Mouse (Mus musculus) MEL (cell line): ENCODE data around the gene Calm3. TPM values are rescaled to one million over a fixed set of nuclear protein-coding genes. Genes with fewer than 3 reads are reported as not detected.

Source experiments
- DNase-seq: peaks from one replicate; pipeline ENCODE4 v3.0.0; 2011; ENCODE audit warnings: low read depth, low spot score
- H3K27ac ChIP-seq: 2 replicates; pipeline ENCODE4 v1.5.1; 2012; ENCODE audit warnings: low read depth, mild to moderate bottlenecking, control low read depth, low read length, moderate library complexity; ENCODE audit not compliant: control insufficient read depth
- H3K27me3 ChIP-seq, 2 experiments: fragments of 150-350 bp in 1 of 2; sonication (generic) in 1 of 2; 2 replicates each; pipeline ENCODE4 v1.6.1; 2012; ENCODE audit warnings: low read length in 2 of 2, mild to moderate bottlenecking in 2 of 2, improper control_type of control experiment in 1 of 2, moderate library complexity in 1 of 2; ENCODE audit not compliant: insufficient read depth in 2 of 2, control insufficient read depth in 1 of 2
- H3K36me3 ChIP-seq, 2 experiments: 2 replicates each; pipeline ENCODE4 v1.6.1; 2012 to 2014; ENCODE audit warnings: low read length in 2 of 2, improper control_type of control experiment in 1 of 2, inconsistent platforms in 1 of 2, mild to moderate bottlenecking in 1 of 2; ENCODE audit not compliant: insufficient read depth in 2 of 2, control insufficient read depth in 1 of 2
- H3K4me1 ChIP-seq, 2 experiments: fragments of 150-350 bp in 1 of 2; sonication (generic) in 1 of 2; 2 replicates each; pipeline ENCODE4 v1.6.1; 2012; ENCODE audit warnings: low read length in 2 of 2, improper control_type of control experiment in 1 of 2, mild to moderate bottlenecking in 1 of 2; ENCODE audit not compliant: insufficient read depth in 2 of 2, control insufficient read depth in 1 of 2
- H3K4me3 ChIP-seq, 2 experiments: fragments of 150-350 bp in 1 of 2; sonication (generic) in 1 of 2; 2 replicates each; pipeline ENCODE4 v1.5.1; 2012; ENCODE audit warnings: low read depth in 2 of 2, low read length in 2 of 2, mild to moderate bottlenecking in 2 of 2, moderate library complexity in 2 of 2, control low read depth in 1 of 2, improper control_type of control experiment in 1 of 2; ENCODE audit not compliant: control insufficient read depth in 1 of 2, insufficient read depth in 1 of 2
- H3K79me2 ChIP-seq: 2 replicates; pipeline ENCODE4 v1.6.1; 2012; ENCODE audit warnings: mild to moderate bottlenecking, low read length, moderate library complexity; ENCODE audit not compliant: control insufficient read depth, poor library complexity, insufficient read depth
- H3K9ac ChIP-seq: 2 replicates; pipeline ENCODE4 v1.6.1; 2012; ENCODE audit warnings: low read depth, mild to moderate bottlenecking, control low read depth, low read length, moderate library complexity; ENCODE audit not compliant: control insufficient read depth, poor library complexity, severe bottlenecking
- H3K9me3 ChIP-seq: fragments of 150-350 bp; sonication (generic); replicated peaks from 2 replicates; pipeline ENCODE4 v1.6.1; 2012; ENCODE audit warnings: mild to moderate bottlenecking, low read length, improper control_type of control experiment, moderate library complexity; ENCODE audit not compliant: insufficient read depth
- BHLHE40 ChIP-seq: IDR thresholded peaks from 2 replicates; pipeline ENCODE4 v1.6.1; 2012; ENCODE audit warnings: low read depth, mild to moderate bottlenecking, inconsistent platforms, low read length, improper control_type of control experiment, borderline replicate concordance
- CHD1 ChIP-seq: IDR thresholded peaks from 2 replicates; pipeline ENCODE4 v1.6.1; 2012; ENCODE audit warnings: low read depth, mild to moderate bottlenecking, inconsistent platforms, low read length, improper control_type of control experiment
- CHD2 ChIP-seq: IDR thresholded peaks from 2 replicates; pipeline ENCODE4 v1.6.1; 2011; ENCODE audit warnings: low read length, improper control_type of control experiment
- E2F4 ChIP-seq: IDR thresholded peaks from 2 replicates; pipeline ENCODE4 v1.6.1; 2011; ENCODE audit warnings: low read depth, low read length, improper control_type of control experiment, borderline replicate concordance
- ELF1 ChIP-seq: IDR thresholded peaks from 2 replicates; pipeline ENCODE4 v1.6.1; 2014; ENCODE audit warnings: low read depth, mild to moderate bottlenecking, inconsistent platforms, low read length, improper control_type of control experiment, moderate library complexity
- GATA1 ChIP-seq: IDR thresholded peaks from 2 replicates; pipeline ENCODE4 v1.6.1; 2011; ENCODE audit warnings: low read depth, low read length, improper control_type of control experiment
- KAT2A ChIP-seq: conservative IDR thresholded peaks from 2 replicates; pipeline ENCODE4 v1.6.1; 2012; ENCODE audit warnings: low read depth, low read length, improper control_type of control experiment, inconsistent platforms
- MAFK ChIP-seq: IDR thresholded peaks from 2 replicates; pipeline ENCODE4 v1.6.1; 2011; ENCODE audit warnings: low read depth, mild to moderate bottlenecking, low read length, improper control_type of control experiment, borderline replicate concordance
- MAZ ChIP-seq: IDR thresholded peaks from 2 replicates; pipeline ENCODE4 v1.6.1; 2012; ENCODE audit warnings: low read depth, mild to moderate bottlenecking, inconsistent platforms, low read length, improper control_type of control experiment
- MEF2A ChIP-seq: IDR thresholded peaks from 2 replicates; pipeline ENCODE4 v1.6.1; 2014; ENCODE audit warnings: low read depth, mild to moderate bottlenecking, inconsistent platforms, low read length, improper control_type of control experiment; ENCODE audit not compliant: poor library complexity, insufficient replicate concordance, severe bottlenecking; ENCODE audit errors: extremely low read depth
- MYB ChIP-seq: IDR thresholded peaks from 2 replicates; pipeline ENCODE4 v1.6.1; 2011; ENCODE audit warnings: mild to moderate bottlenecking, low read depth, low read length, improper control_type of control experiment
- NRF1 ChIP-seq: IDR thresholded peaks from 2 replicates; pipeline ENCODE4 v1.6.1; 2014; ENCODE audit warnings: low read depth, mild to moderate bottlenecking, inconsistent platforms, low read length, improper control_type of control experiment, moderate library complexity; ENCODE audit not compliant: poor library complexity, insufficient read depth, severe bottlenecking
- POLR2AphosphoS5 ChIP-seq: IDR thresholded peaks from 2 replicates; pipeline ENCODE4 v1.6.1; 2012; ENCODE audit warnings: low read depth, borderline replicate concordance, mild to moderate bottlenecking, inconsistent platforms, low read length, moderate library complexity, mixed read lengths
- RCOR1 ChIP-seq: IDR thresholded peaks from 2 replicates; pipeline ENCODE4 v1.6.1; 2012; ENCODE audit warnings: low read depth, mild to moderate bottlenecking, inconsistent platforms, low read length, improper control_type of control experiment
- SMC3 ChIP-seq: IDR thresholded peaks from 2 replicates; pipeline ENCODE4 v1.6.1; 2011; ENCODE audit warnings: low read depth, low read length, improper control_type of control experiment
- TAL1 ChIP-seq: IDR thresholded peaks from 2 replicates; pipeline ENCODE4 v1.6.1; 2012; ENCODE audit warnings: mild to moderate bottlenecking, inconsistent platforms, low read length, moderate library complexity, mixed read lengths
- UBTF ChIP-seq: IDR thresholded peaks from 2 replicates; pipeline ENCODE4 v1.6.1; 2012; ENCODE audit warnings: low read depth, mild to moderate bottlenecking, inconsistent platforms, low read length, improper control_type of control experiment, moderate library complexity, borderline replicate concordance; ENCODE audit not compliant: insufficient read depth
- USF1 ChIP-seq: IDR thresholded peaks from 2 replicates; pipeline ENCODE4 v1.6.1; 2014; ENCODE audit warnings: low read depth, mild to moderate bottlenecking, inconsistent platforms, low read length, improper control_type of control experiment, moderate library complexity
- ZKSCAN1 ChIP-seq: IDR thresholded peaks from 2 replicates; pipeline ENCODE4 v1.6.1; 2012; ENCODE audit warnings: low read depth, mild to moderate bottlenecking, inconsistent platforms, low read length, improper control_type of control experiment, moderate library complexity
- ZMIZ1 ChIP-seq: IDR thresholded peaks from 2 replicates; pipeline ENCODE4 v1.6.1; 2012; ENCODE audit warnings: low read depth, mild to moderate bottlenecking, inconsistent platforms, low read length, improper control_type of control experiment, moderate library complexity
- ZNF384 ChIP-seq: IDR thresholded peaks from 2 replicates; pipeline ENCODE4 v1.6.1; 2012; ENCODE audit warnings: low read depth, mild to moderate bottlenecking, inconsistent platforms, low read length, improper control_type of control experiment
- polyA plus RNA-seq, 2 experiments: library from polyadenylated mRNA; stranded (reverse) in 1 of 2; unstranded in 1 of 2; fragments of >175 nt in 1 of 2; fragments of >200 nt in 1 of 2; gene quantifications; 2 replicates each; pipeline versions ENCODE4 v1.2.1 to v1.2.4; 2012; ENCODE audit warnings: low replicate concordance in 2 of 2, low read depth in 1 of 2; ENCODE audit not compliant: insufficient read length in 2 of 2, insufficient read depth in 1 of 2, missing spikeins in 1 of 2
- total RNA-seq: library from RNA; depleted of rRNA; stranded (reverse); fragments of 300-350 nt; gene quantifications from 2 replicates; pipeline ENCODE4 v1.2.3, GENCODE M21; 2012

The Calm3 gene
- total and polyA plus RNA-seq, 3 experiments: 482 to 1,030 (median 515) TPM

DNA sequence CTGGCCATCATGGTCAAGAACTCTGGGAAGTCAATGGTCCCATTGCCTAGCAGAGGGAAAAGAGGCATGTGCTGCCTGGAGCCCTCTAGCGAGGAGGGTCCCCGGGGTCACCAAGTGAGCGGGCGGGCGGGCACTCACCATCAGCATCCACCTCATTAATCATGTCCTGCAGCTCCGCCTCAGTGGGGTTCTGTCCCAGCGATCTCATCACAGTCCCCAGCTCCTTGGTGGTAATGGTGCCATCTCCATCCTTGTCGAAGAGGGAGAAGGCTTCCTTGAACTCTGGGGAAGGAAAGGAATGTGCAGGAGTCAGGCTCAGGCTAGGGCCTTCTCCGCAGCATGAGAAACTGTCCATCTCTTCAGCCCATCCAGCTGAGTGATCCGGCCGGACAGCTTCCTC lies 6.5 kb downstream of the Calm3 start:
- DNase-seq: no peak
- no peak for TF ChIP-seq ZNF384
- no peak for TF ChIP-seq ZMIZ1
- no peak for TF ChIP-seq BHLHE40
- TF ChIP-seq SMC3: no peak
- TF ChIP-seq UBTF: no peak
- no peak for TF ChIP-seq CHD2
- TF ChIP-seq NRF1: no peak
- TF ChIP-seq TAL1: no peak
- TF ChIP-seq MAFK: no peak
- TF ChIP-seq ZKSCAN1: no peak
- TF ChIP-seq POLR2AphosphoS5: no peak
- no peak for TF ChIP-seq KAT2A
- TF ChIP-seq MEF2A: no peak
- H3K27ac ChIP-seq: no peak overlapping the region
- no peak overlapping the region for H3K4me3 ChIP-seq
- no peaks in the 10 kb centered on the region for H3K9me3 ChIP-seq
- H3K4me1 ChIP-seq: peaks cover 0 to 17% of the 10 kb centered on the region in 2 experiments; a peak in 3 of 4 replicates
- peaks cover 30% of the 10 kb centered on the region for H3K79me2 ChIP-seq
- no peak overlapping the region for H3K9ac ChIP-seq
- peaks cover 0 to 10% of the 10 kb centered on the region in 2 experiments; a peak in 2 of 4 replicates for H3K36me3 ChIP-seq
- H3K27me3 ChIP-seq: no peaks in the 10 kb centered on the region

- Histone ChIP-seq H3K36me3 (peaks cover 0 to 1% of the 10 kb centered on the region in 2 experiments; a peak in 2 of 4 replicates), H3K4me1 (peaks cover 0 to 11% of the 10 kb centered on the region in 2 experiments; a peak in 2 of 4 replicates), H3K79me2 (peaks cover 22% of the 10 kb centered on the region), H3K27ac (no peak overlapping the region), H3K27me3 (no peaks in the 10 kb centered on the region), H3K9ac (no peak overlapping the region), H3K4me3 (no peak overlapping the region), H3K9me3 (no peaks in the 10 kb centered on the region)
- no peak for DNase-seq
- TF ChIP-seq GATA1: no peak
- TF ChIP-seq ELF1: no peak
- no peak for TF ChIP-seq USF1
- TF ChIP-seq MAFK: no peak
- no peak for TF ChIP-seq RCOR1
- no peak for TF ChIP-seq KAT2A
- no peak for TF ChIP-seq CHD1
- TF ChIP-seq MAZ: no peak
- TF ChIP-seq MYB: no peak
- TF ChIP-seq E2F4: no peak
- no peak for TF ChIP-seq UBTF
These were observed 7.3 kb downstream of the Calm3 start for GRCm38 (mm10) chr7:16916342-16917265.
